Mouse (Mus musculus) kidney, adult 2 months (tissue): ENCODE measurements around the gene Zbtb20.

Experiments used
- CTCF ChIP-seq: fragments of 200-500 bp; conservative IDR thresholded peaks from 2 replicates; pipeline ENCODE4 v1.5.1; 2011; ENCODE audit warnings: low read depth, mild to moderate bottlenecking, control low read depth, low read length, moderate library complexity, mixed read lengths; ENCODE audit not compliant: insufficient read depth, insufficient read length
- POLR2A ChIP-seq: fragments of 200-500 bp; IDR thresholded peaks from one replicate; pipeline ENCODE4 v1.6.1; 2011; ENCODE audit warnings: low read depth, low read length, control low read depth

- no peak for TF ChIP-seq CTCF
- TF ChIP-seq POLR2A = no peak
Observed at GRCm38 (mm10) chr16:43506189-43506751, 630.6 kb downstream of the Zbtb20 start.
